Mouse (Mus musculus) adrenal gland (tissue): ENCODE measurements around the gene Hint2.

Experiments used
- intact Hi-C: fragments of 180-260 bp; cut with DNase I; formaldehyde crosslinking; loops from one replicate; pipeline ENCODE4 v1.15.1; 2025
- long read RNA-seq, 2 experiments: library from polyadenylated mRNA; unstranded; transcript quantifications; one replicate each; pipeline ENCODE4 v2.0.0; 2020; ENCODE audit warnings: borderline replicate concordance in 1 of 2; ENCODE audit not compliant: insufficient replicate concordance in 1 of 2

The Hint2 gene
- long read RNA-seq, experiment 1, transcript Hint2-201 (5 exons, 610 nt) = major isoform, 50 of 57 reads
- long read RNA-seq, experiment 1, partial matches to known transcripts = 1 of 57 reads
- long read RNA-seq, experiment 1, other reads (novel, unspliced or antisense) = 4 of 57 reads
- long read RNA-seq, experiment 2, transcript Hint2-201 (5 exons, 610 nt) = major isoform, 98 of 99 reads
- long read RNA-seq, experiment 2, partial matches to known transcripts = 1 of 99 reads
- long read RNA-seq, experiment 2, other reads (novel, unspliced or antisense) = 0 of 99 reads

DNA sequence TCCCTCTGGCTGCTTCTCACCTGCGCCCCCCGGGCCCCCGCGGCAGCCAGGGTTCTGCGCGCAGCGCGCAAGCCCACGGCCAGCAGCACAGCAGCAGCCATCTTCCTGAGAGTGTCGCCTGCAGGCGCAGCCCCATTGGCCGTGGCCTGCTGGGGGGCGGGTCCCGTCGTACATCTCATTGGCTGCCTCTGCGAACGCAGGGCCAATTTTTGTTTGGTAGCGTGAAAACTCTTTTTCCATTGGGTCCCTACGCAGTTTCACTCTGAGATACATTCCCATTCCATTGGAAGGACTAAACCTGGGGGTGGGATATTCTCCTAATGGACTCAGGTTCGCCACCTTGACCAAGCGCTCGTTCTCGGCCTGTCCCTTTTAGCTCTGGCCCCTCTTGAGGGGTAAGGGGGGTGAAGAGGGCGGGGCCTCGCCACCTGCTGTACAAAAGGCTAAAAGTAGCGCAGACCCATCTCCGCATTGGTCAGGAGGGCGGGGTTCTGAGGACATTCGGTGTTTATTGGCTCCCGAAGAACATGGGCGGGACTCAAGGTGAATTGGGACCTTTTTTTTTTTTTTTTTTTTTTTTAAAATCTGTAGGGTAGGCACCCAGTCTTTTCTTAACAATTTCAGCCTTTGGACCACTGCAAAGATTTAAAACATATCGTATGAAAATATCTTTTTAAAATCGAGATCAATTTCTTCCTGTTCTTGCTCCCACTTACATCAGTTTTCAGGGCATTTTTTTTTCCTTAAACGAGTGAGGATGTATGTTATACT, at the start of gene Hint2:
Gene Hint2 (minus strand): TSS at position 128 of the 771 bp plus-strand sequence.
- intact Hi-C loops = no loop called here

DNA sequence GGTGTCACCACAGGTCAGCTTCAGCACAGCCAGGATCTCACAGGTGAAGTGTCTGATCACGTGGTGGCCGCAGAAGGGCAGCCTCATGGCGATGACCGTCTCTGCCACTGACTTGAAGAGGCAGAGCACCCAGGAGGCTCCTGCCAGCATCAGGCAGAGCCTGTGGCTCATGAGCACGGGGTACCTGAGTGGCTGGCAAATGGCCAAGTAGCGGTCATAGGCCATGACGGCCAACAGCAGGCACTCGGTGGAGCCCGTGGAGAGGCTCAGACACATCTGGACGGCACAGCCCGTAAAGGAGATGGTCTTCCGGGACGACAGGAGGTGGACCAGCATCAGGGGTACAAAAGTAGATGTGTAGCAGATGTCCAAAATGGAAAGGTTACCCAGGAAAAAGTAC, 49.7 kb upstream of the Hint2 start:
- intact Hi-C loops = no loop called here

DNA sequence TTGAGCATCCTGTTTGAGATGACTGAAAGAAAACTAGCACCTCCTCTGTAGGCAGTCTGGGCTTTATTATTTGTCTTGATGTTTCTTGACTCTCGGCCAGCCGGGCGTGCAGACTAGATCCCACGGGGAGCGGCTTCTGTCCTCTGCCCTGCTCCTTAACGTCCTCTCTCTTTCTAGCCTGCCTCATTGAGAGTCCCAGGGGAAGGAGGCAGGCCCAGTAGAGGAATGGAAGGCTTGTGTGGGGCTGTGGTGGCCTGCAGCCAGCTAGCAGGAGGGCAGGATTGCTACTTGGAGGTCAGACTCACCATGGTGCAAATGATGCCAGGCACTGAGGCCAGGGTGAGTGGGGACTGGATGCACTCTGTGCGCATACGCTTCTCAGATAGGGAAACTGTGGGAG, 47.6 kb upstream of the Hint2 start:
- intact Hi-C loops = no loop called here

DNA sequence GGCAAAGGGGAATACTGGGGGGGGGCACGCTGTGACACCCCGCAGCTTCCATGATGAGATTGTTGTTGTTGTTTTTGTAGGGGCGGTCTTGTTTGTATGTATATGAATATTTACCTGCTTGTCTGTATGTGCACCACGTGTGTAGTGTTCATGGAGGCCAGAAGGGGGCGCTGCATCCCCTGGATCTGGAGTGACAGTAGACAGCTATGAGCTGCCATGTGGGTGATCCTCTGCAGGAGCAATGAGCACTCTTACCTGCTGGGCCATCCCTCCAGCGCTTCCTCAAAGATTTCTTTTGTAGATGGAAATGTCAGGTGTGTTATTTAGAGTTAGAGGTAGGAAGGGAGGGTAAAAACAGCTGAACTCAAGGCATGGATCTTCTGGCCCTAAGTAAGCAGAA, 47.2 kb upstream of the Hint2 start:
- intact Hi-C loops = no loop called here

DNA sequence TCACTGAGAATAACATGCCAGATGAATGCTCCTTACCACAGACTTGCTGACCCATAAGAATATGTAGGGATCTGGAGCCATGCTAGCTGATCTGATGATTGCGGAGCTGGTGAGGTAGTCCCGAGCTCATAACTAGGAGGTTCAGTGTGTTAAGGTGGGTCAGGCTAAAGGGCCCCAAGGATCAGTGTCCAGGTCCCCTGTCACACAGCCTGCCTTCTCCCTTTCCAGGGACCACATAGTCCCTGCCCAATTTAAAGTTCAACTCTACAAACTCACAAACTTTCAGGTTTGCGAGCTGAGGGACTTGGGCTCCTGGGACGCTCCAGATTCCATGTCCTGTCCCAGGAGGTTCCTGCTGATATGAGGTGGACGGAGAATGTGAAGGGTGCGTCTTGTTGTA, 44.4 kb upstream of the Hint2 start, which contains the start of gene Olfr70:
Gene Olfr70 (minus strand): TSS at position 101 of the 400 bp plus-strand sequence.
- intact Hi-C loops = no loop called here

DNA sequence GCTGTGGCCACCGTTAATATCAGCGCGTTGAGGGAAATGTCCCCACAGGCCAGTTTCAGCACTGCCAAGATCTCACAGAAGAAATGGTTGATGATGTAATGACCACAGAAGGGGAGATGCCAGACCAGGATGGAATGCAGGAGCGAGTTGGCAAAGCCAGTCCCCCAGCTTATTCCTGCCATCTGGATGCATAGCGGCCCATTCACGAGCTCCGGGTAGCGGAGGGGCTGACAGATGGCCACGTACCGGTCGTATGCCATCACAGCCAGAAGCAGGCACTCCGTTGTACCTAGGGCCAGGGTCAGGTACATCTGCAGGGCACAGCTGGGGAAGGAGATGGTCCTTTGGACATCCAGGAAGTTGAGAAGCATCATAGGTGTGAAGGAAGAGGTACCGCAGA, 40.3 kb upstream of the Hint2 start:
- intact Hi-C loops = no loop called here

DNA sequence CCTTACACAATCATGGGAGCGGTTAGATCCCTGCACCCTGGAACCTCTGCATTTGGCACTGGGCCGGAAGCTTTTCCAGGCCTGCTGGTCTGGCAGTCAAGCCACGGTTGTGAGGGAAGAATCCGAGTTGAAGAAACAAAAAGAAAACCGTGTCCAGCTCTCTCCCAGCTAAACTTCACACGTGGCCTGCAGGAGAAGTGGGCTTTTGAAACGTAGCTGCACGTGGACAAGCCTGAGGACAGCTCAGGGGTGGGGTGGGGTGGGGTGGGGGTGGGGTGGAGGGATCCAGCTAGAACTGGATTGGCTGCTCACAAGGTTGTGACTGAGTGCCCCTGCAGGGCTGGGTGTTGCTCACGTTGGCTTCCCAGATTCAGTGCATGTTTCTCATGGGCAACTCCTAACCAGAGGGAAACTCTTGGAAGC, 39.0 kb upstream of the Hint2 start:
- intact Hi-C loops = no loop called here

DNA sequence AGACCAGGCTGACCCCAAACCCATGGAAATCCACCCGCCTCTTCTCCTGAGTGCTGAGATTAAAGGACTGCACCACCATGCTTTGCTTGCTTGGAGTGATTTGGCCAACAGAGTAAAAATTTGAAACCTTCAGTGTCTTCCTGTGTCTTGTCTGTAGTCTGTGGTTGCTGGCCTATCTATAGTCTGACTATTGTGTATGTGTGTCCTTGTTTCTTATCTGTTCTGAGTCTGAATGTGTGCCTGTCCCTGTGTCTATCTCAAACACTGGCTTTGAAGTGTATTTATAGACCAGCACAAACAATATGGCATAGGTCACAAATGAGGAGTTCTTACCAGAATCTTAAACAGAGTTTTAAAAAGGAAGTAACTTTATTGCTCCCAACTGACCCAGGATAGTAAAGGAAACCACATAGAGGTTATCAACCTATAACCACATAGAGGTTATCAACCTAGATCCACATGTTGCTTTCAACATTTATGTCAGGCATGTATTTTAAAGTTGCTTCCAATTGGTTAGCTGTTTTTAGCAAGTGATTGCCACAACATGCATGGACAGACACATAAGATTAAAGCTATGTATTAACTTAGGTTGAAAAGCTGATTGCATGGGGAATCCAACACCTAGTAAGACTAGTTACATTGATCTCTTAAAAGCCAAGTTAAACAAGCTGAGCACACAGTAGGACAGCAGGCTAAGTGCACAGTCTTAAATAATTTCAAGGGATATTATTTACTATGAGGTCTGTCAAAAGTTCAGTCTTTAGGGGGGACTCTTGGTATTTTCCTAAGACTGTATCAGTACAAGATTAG, 38.4 kb upstream of the Hint2 start:
- intact Hi-C loops = no loop called here

DNA sequence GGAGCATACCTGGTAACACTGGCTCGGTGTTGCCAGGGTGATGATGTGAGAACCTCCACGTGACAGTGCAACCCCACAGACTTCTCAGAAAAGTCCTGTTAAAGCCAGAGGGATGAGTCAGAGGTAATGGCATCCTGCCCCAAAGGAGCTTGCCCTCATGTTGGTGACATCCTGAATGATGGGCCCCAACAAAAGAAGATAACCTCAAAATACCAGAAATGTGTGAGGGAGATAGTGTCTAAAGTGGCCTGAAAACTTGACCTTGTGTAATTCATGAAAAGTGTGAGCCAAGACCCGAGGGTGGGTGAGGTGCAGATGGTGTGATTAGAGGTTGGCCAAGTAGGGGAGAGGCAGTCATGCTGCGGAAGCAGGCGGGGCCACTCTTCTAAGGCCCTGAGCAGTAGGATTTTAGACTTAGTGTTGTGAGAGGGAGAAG, 37.6 kb upstream of the Hint2 start:
- intact Hi-C loops = no loop called here

DNA sequence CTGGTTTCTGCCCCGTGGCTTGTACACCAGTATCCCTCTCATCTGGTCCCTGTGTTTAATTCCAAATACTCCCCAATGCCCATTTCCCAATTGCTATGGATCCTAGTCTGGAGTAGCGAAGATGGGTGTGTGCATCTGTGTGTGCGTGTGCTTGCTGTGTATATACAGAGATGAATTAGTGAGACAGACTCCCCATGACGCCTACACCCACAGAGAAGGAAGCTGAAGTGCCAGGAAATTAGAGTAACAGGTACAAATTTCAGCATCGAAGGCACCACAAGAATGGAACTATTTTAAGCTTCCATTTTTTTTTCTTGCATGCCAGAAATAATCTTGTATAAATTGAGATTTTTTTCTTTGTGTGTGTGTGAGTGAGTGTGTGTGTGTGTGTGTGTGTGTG, 34.8 kb upstream of the Hint2 start:
- intact Hi-C loops = no loop called here

DNA sequence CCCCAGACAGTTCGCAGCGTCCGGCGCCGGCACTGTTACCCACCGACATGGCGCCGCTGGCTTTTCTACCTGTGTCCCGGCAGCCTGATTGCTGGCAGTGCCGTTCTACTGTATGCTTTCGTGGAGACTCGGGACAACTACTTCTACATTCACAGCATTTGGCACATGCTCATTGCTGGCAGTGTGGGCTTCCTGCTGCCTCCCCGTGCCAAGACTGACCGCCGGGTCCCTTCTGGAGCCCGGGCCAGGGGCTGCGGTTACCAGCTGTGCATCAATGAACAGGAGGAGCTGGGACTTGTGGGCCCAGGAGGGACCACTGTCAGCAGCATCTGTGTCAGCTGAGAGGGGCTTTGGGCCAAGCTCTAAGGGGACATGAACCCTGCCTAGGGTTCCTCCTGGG, 33.8 kb upstream of the Hint2 start:
- intact Hi-C loops = no loop called here

DNA sequence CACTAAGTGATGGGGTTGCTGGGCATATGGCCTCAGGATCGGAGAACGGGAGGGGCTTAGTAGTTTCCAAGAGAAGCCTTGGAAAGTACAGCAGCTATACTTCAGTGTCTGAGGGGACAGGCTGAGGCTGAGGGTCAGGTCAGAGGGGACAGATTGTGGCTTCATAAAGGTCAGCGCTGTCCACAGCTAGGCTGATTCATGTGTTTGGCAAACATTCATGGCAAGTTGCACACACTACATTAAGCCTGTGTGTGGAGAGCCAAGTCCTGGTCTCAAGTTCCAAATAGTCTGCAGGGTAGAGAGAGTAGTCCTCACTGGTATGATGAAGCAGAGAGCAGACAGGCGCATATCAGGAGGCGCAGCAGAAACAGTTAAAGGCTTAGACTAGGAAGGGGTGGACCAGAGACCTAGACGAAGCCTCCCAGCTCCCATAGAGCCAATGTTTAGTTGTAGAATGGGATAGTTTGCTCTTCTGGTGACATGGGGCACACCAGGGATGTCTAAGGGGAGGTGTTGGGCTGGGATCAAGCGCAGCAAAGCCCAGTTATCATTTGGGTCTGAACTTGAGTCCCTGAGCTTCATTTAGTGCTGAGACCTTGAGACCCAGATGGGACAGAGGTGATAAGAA, 23.3 kb upstream of the Hint2 start:
- intact Hi-C loops = no loop called here

DNA sequence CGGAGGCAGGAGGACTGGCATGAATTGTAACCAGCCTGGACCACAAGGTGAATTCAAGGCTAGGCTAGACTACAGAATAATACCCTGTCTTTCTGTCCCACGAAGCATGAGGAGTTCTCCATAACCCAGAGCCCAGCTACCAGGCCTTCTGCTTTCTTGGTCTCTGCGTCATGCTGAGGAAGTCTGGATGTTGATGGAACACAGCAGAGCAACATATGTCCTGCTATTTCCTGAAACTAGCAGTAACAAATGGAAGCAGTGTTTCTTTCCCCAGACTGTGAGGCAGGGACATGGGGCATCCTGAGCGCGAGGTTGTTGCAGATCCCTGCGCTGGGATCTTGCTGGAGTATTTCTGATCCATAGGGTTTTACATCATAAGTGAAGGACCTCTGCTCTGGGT, 22.3 kb upstream of the Hint2 start:
- intact Hi-C loops = no loop called here

DNA sequence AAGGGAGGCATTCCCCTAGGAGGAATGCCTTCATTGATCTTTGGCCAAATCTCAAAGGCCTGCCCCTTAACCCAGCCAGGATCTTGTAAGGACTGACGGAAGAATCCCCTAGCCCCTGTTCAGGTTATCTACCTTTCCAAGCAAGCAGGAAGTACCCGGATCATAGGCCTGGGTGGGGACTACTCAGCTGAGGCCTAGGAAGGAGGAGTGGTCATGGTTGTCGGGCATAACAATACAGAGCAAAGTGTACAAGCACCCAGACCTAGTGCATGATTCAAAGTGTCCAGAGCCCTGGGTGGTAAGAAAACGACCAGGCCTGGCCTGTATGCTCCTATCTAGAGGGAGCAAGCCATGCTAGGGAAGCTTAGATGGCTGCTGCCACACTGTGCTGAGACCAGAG, 19.3 kb upstream of the Hint2 start:
- intact Hi-C loops = no loop called here

DNA sequence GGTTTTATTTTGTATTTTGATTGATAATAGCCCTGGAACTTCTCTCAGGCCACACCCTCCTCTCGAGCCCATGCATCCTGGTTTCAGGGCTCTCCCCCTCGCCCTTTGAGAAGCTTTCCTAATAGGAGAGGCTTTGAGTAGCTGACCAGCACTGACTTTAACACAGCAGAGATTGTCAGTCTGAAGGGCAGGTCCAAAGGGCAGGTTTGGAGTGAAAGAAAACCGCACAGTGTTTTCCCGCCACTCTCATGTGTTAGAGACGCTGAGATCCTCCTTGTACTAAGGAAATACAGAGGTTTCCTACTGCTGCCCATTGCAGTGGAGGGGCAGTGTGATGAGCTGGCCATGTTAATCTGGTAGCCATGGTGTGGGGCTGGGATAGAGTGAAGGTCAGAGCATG, 18.7 kb upstream of the Hint2 start:
- intact Hi-C loops = no loop called here

DNA sequence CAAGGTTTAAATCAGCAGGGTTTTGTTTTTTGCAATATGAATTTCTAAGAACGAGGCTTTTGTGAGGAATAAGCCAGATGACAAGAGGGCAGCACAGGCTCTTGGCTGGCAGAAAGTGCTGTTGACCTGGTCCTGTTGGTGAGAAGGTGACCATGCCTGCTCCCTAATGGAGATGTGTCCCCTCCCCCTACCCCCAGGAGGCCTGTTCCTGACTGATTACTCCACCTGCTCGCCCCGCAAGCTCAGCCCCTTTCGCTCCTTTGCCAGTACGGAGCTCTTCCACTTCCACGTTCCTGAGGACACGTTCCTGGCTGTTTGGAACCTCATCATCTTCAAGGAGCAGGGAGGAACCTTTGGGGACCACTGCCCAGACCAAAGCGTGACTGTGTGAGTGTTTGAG, 17.4 kb upstream of the Hint2 start:
- intact Hi-C loops = loop anchor here (2.0 kb wide), 1 partner anchor 37 kb away; the partner anchor contains the start of gene Olfr71

DNA sequence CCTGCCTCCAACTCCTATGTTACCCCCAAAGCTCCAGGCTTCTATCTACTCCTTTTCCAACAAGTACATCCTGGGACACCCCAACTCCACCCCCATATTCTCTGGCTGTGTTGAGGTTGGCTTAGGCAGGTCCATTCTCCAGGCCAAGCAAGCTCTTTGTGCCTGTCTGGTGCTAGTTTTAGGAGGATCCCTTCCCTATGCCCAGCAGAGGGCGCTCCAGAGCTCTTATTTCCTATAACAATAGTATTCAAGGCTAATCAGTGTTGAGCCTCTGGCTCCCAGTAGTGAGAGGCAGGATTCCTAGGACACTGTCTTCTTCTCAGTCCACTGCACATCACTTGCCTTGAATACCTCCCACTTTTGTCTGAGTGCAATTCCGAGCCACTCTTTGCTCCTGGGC, 15.8 kb upstream of the Hint2 start:
- intact Hi-C loops = loop anchor here (2.0 kb wide), 1 partner anchor 39 kb away; the partner anchor contains the start of gene Olfr71

DNA sequence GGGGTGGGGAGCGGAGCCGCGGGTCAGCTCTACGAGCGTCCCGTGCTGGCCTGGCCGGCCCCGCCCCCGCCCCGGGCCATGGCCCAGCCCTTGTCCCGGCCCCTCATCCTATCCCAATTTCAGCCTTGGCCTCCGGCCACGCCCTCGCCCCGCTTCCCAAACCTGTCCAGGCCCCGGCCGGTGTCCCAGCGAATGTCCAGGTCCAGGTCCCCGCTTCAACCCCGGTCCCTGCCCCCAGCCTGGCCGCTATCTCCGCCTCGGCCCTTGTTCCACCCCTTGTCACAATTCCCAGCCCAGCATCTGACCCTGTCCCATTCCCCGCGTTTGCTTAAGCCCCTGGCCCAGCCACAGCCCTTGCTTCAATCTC, 13.1 kb upstream of the Hint2 start:
- intact Hi-C loops = loop anchor here (5.0 kb wide), 1 partner anchor 37 kb away; the partner anchor contains the start of gene Npr2

DNA sequence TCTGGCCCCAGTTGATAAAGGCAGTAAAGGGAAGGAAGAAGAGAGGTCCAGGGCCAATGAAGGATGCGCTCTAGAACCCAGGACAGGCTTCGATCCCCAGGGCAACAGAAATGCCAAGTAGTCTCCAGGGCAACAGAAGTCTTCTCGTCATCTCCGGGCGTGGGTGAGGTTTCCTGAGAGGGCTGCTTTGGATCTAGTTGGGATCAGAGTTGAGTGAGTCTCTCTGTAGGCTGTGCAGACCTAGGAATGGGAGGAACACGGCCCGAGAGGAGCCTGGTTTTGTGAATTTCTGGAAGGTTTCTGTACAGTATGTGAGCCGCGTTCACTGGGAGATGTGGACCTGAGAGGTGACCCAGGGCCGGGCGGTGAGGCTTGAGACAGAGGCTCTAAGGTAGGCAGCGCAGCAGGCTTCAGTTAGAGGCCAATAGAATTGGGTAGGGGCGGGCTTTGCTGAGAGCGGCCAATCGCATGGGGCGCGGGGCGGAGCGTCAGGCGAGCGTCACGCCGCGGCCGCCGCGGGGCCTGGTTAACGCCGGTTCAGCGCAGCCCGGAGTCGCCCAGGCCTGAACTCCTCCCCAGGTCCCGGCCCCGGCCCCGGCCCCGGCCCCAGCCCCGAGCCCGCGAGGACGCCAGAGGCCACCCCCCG, 12.6 kb upstream of the Hint2 start, which contains the start of the genes Tmem8b and Fam221b:
Gene Tmem8b (plus strand): TSS at position 190 of the 646 bp plus-strand sequence.
Gene Fam221b (minus strand): TSS at position 364 of the 646 bp plus-strand sequence.
- intact Hi-C loops = loop anchor here (5.0 kb wide), 1 partner anchor 37 kb away; the partner anchor contains the start of gene Npr2

DNA sequence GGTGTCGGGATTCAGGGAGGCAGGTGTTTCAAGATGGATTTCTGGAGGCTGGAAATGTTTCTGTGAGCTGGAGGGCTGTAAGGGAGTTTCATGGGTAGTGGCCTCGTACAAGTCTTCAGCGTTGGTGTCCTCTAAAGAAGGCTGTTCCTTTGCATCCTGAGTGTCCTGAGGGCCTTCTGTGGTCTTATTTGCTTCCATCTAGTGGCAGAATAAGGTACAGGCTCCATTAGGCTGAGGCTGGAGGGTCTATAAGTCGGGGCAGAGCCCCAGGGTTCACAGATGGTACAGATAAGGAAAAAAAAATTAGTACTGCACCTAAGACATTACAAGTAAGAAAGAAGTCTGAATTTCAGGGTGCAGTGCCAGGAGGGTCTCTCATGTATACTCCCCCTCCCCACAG, 10.1 kb upstream of the Hint2 start:
- intact Hi-C loops = loop anchor here (5.0 kb wide), 1 partner anchor 34 kb away; the partner anchor contains the start of gene Npr2
